Comparison of ENCODE assay signal across 8 mouse cellular contexts in genomic region chr19:36348801-36349486, GRCm38 (mm10). TPM values are rescaled to one million over a fixed set of nuclear protein-coding genes. Genes with fewer than 3 reads are reported as not detected.
A peak's percentile ranks its signal among the peaks of the same experiment; 100 is the strongest.
DNase-seq lines count a peak whose midpoint lies in the region; ATAC-seq and TF ChIP-seq lines count a peak whose summit lies in the region.

No protein-coding gene starts in this region.

- peak overlapping the region; percentile 94 for H3K4me2 ChIP-seq in heart, embryonic 14.5 days (ENCODE audit: low read length)
- peak overlapping the region; percentile 99 for H3K4me2 ChIP-seq in liver, embryonic 11.5 days

- H3K27ac ChIP-seq in bone marrow macrophage, adult 2 months (ENCODE audit: insufficient read depth, low read depth, low read length), result no peak overlapping the region
- peak overlapping the region; percentile 80 for H3K27ac ChIP-seq in forebrain, embryonic 10.5 days
- H3K27ac ChIP-seq in heart, embryonic 14.5 days (replicated peaks in 1 of 2; ENCODE audit: control insufficient read depth in 1 of 2, insufficient read depth in 1 of 2, low read depth in 2 of 2, low read length in 2 of 2), result peak overlapping the region; percentile 61 to 82
- no peak overlapping the region for H3K27ac ChIP-seq in liver, embryonic 11.5 days (ENCODE audit: low read depth, low read length)

- H3K36me3 ChIP-seq in forebrain, embryonic 10.5 days (replicated peaks), result no peaks in the 10 kb centered on the region
- no peaks in the 10 kb centered on the region for H3K36me3 ChIP-seq in heart, embryonic 14.5 days (ENCODE audit: control insufficient read depth, insufficient read depth, low read length)
- H3K36me3 ChIP-seq in liver, embryonic 11.5 days (ENCODE audit: control insufficient read depth, insufficient read depth, low read length), result no peaks in the 10 kb centered on the region

- H3K4me1 ChIP-seq in bone marrow macrophage, adult 2 months (ENCODE audit: control insufficient read depth, insufficient read depth, low read length), result 0 out of 2 replicates have a peak, but pooled peaks cover 2% of the 10 kb centered on the region
- peaks cover 19% of the 10 kb centered on the region for H3K4me1 ChIP-seq in forebrain, embryonic 10.5 days
- H3K4me1 ChIP-seq in heart, embryonic 14.5 days (ENCODE audit: control insufficient read depth in 2 of 2, insufficient read depth in 2 of 2, low read length in 2 of 2), result peaks cover 3 to 11% of the 10 kb centered on the region in 2 experiments
- H3K4me1 ChIP-seq in liver, embryonic 11.5 days (replicated peaks; ENCODE audit: control insufficient read depth, insufficient read depth, low read length), result no peaks in the 10 kb centered on the region; the same call in 1 of the 2 replicates

- TF ChIP-seq CTCF in bone marrow macrophage, adult 2 months (IDR thresholded peaks at IDR 0.05; ENCODE audit: low read depth, low read length), result no peak

- peaks cover 76% of the 10 kb centered on the region for H3K27me3 ChIP-seq in forebrain, embryonic 10.5 days (ENCODE audit: poor library complexity, severe bottlenecking)
- peaks cover 7% of the 10 kb centered on the region; the same call in 1 of the 2 replicates for H3K27me3 ChIP-seq in heart, embryonic 14.5 days (ENCODE audit: control insufficient read depth, insufficient read depth, low read length)
- peaks cover 40% of the 10 kb centered on the region for H3K27me3 ChIP-seq in liver, embryonic 11.5 days (replicated peaks; ENCODE audit: control insufficient read depth, insufficient read depth, low read length)

- peak; percentile 77 to 79 for DNase-seq in B cell, adult 2 months
- peak; percentile 49 for DNase-seq in forebrain, embryonic 10.5 days (ENCODE audit: extremely low spot score, low spot score)
- peak; percentile 56 for DNase-seq in kidney, postnatal 10 days
- peak; percentile 54 for DNase-seq in liver, embryonic 11.5 days (ENCODE audit: low spot score)
- DNase-seq in spleen, postnatal 4 days (ENCODE audit: low spot score in 2 of 2), result peak; percentile 28 to 75

- no peak for TF ChIP-seq POLR2A in bone marrow macrophage, adult 2 months (IDR thresholded peaks at IDR 0.05; ENCODE audit: borderline replicate concordance, low read depth, low read length)

- WGBS in forebrain, embryonic 10.5 days, result under 1% methylated on average over 77 of the region's 85 CpGs
- under 1% methylated on average over 76 of the region's 85 CpGs for WGBS in heart, embryonic 14.5 days
- under 1% methylated on average over 72 of the region's 85 CpGs for WGBS in liver, embryonic 11.5 days

- peak; percentile 62 for ATAC-seq in heart, embryonic 14.5 days (ENCODE audit: insufficient number of reproducible peaks, insufficient read depth, low FRiP score, low read depth)
- ATAC-seq in liver, embryonic 11.5 days (replicated peaks; ENCODE audit: low FRiP score), result peak; percentile 63
- peak; percentile 71 for ATAC-seq in monocyte, adult 5-6 weeks (replicated peaks; ENCODE audit: insufficient number of reproducible peaks, low FRiP score, low TSS enrichment, poor library complexity, severe bottlenecking)

- peak overlapping the region; percentile 59 for H3K4me3 ChIP-seq in bone marrow macrophage, adult 2 months (ENCODE audit: insufficient read depth, low read length)
- H3K4me3 ChIP-seq in forebrain, embryonic 10.5 days, result peak overlapping the region; percentile 80
- H3K4me3 ChIP-seq in heart, embryonic 14.5 days (ENCODE audit: control insufficient read depth in 1 of 2, insufficient read depth in 1 of 2, low read depth in 1 of 2, low read length in 2 of 2), result peak overlapping the region; percentile 60 to 91
- H3K4me3 ChIP-seq in liver, embryonic 11.5 days (ENCODE audit: low read depth, low read length), result peak overlapping the region; percentile 70

- peak overlapping the region; percentile 89 for H3K9ac ChIP-seq in heart, embryonic 14.5 days (ENCODE audit: low read length)
- peak overlapping the region; percentile 56 for H3K9ac ChIP-seq in liver, embryonic 11.5 days (ENCODE audit: low read depth, low read length)

- H3K9me3 ChIP-seq in forebrain, embryonic 10.5 days, result no peaks in the 10 kb centered on the region
- no peaks in the 10 kb centered on the region for H3K9me3 ChIP-seq in heart, embryonic 14.5 days (ENCODE audit: control insufficient read depth, low read length)
- H3K9me3 ChIP-seq in liver, embryonic 11.5 days (ENCODE audit: control insufficient read depth, low read length), result no peaks in the 10 kb centered on the region

RNA-seq across cellular contexts. Expression of gene Pcgf5, which starts 0.8 kb away (rescaled TPM):
- polyA plus RNA-seq in bone marrow macrophage, adult 2 months (2012; ENCODE audit: insufficient read depth, insufficient read length, missing spikeins), result 18.4 and 20.9 TPM in 2 replicates
- 11.6 and 12.0 TPM in 2 replicates for polyA plus RNA-seq in forebrain, embryonic 10.5 days (2016; fragmentation: Nextera tagmentation; extraction: Ambion mirVana)
- 49.9 and 53.7 TPM in 2 replicates for polyA plus RNA-seq in heart, embryonic 14.5 days (2014; fragmentation: Nextera tagmentation; extraction: Ambion mirVana)
- 16.6 and 18.2 TPM in 2 replicates for polyA plus RNA-seq in liver, embryonic 11.5 days (2014; fragmentation: Nextera tagmentation; extraction: Ambion mirVana)
- 41.4 to 50.6 TPM (median 42.8 TPM) in 3 replicates for total RNA-seq in monocyte, adult 5-6 weeks (2017)

Comparison
In these comparisons a context has a peak if more than half of its experiments do, and no peak if none do; other contexts are left out.
1. H3K27ac ChIP-seq: peak in forebrain, embryonic 10.5 days (single experiment) and heart, embryonic 14.5 days (2 of 2); none in bone marrow macrophage, adult 2 months (single experiment) and liver, embryonic 11.5 days (single experiment).
2. Peak in every context shown above with its lines, with median percentiles within 50 percentile points of each other: DNase-seq, H3K4me3 ChIP-seq and ATAC-seq.